In the genomic region with DNA sequence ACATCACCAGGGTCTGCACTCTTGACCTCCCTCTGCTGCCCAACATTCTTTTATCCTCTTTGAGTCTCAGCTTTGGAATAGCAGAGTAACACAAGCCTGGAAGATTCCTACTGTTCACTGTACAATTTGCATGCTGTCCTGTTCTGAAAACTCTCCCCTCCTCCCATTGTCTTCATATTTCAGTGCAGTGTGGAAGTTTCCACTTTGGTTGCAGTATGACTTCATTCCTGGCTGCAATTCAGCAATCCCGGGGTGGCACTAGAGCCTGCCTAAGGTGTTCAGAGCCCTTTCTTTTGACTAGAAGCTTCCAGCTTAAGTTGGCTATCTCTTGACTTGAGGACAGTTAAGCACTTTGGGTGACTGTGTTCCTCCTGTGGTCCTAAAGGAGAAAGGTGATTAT, we compare ENCODE assay signal across 12 mouse cellular contexts. TPM values are rescaled to one million over a fixed set of nuclear protein-coding genes. Genes with fewer than 3 reads are reported as not detected.
A peak's percentile ranks its signal among the peaks of the same experiment; 100 is the strongest.
DNase-seq lines count a peak whose midpoint lies in the region; ATAC-seq lines count a peak whose summit lies in the region.
"Had no signal": no experiment of that assay in that cellular context is flagged by ENCODE, and none has a peak within 500 bp of the region (broad histone marks: within the 10 kb centered on the region; RNA-seq: fewer than 3 reads in every experiment).

No protein-coding gene starts in this region.

- intact Hi-C loops in heart, postnatal 10 days (cut with DNase I), result no loop called here

- H3K4me3 ChIP-seq in midbrain, embryonic 16.5 days (ENCODE audit: low read depth, low read length), result no peak overlapping the region
- H3K4me3 ChIP-seq: intestine, embryonic 15.5 days; midbrain, embryonic 12.5 days had no signal

- H3K36me3 ChIP-seq in midbrain, embryonic 16.5 days (ENCODE audit: control insufficient read depth, insufficient read depth, low read length), result no peaks in the 10 kb centered on the region

- no peak for ATAC-seq in midbrain, embryonic 16.5 days
- ATAC-seq: intestine, embryonic 15.5 days had no signal

- DNase-seq in kidney, postnatal 36 days, result peak; percentile 8 to 34
- DNase-seq in kidney, postnatal 4 days, result no peak
- peak; percentile 79 for DNase-seq in adipocyte (ENCODE audit: low spot score)
- DNase-seq in cerebellum, adult 11 months, result peak; percentile 28
- DNase-seq in heart, postnatal 10 days, result peak; percentile 57
- no peak for DNase-seq in urinary bladder, postnatal 36 days (ENCODE audit: low spot score in 2 of 2)
- DNase-seq: thymus, postnatal 25 days had no signal

- H3K4me1 ChIP-seq in midbrain, embryonic 16.5 days (ENCODE audit: control insufficient read depth, insufficient read depth, low read length), result no peaks in the 10 kb centered on the region
- H3K4me1 ChIP-seq: intestine, embryonic 15.5 days; midbrain, embryonic 12.5 days had no signal

- no peak overlapping the region for H3K4me2 ChIP-seq in midbrain, embryonic 16.5 days (ENCODE audit: low read length)
- H3K4me2 ChIP-seq: intestine, embryonic 15.5 days; midbrain, embryonic 12.5 days had no signal

- WGBS in midbrain, embryonic 16.5 days, result 82% methylated on average over 1 of the region's 1 CpGs

- H3K27ac ChIP-seq in midbrain, embryonic 16.5 days (ENCODE audit: low read length), result no peak overlapping the region
- H3K27ac ChIP-seq: intestine, embryonic 15.5 days; midbrain, embryonic 12.5 days had no signal

- no peaks in the 10 kb centered on the region for H3K27me3 ChIP-seq in midbrain, embryonic 16.5 days (ENCODE audit: control insufficient read depth, insufficient read depth, low read depth, low read length)
- H3K27me3 ChIP-seq: intestine, embryonic 15.5 days; midbrain, embryonic 12.5 days had no signal

- no peaks in the 10 kb centered on the region for H3K9me3 ChIP-seq in midbrain, embryonic 16.5 days (replicated peaks; ENCODE audit: control insufficient read depth, low read length, poor library complexity, severe bottlenecking)
- H3K9me3 ChIP-seq: intestine, embryonic 15.5 days; midbrain, embryonic 12.5 days had no signal

- H3K9ac ChIP-seq in midbrain, embryonic 16.5 days (ENCODE audit: low read depth, low read length), result no peak overlapping the region
- H3K9ac ChIP-seq: intestine, embryonic 15.5 days; midbrain, embryonic 12.5 days had no signal

RNA-seq across cellular contexts. Expression of gene Klrg2, which starts 12.6 kb away (rescaled TPM):
- under 1 TPM; 0.62 to 0.74 TPM for total RNA-seq in heart, postnatal 10 days (2021)
- polyA plus RNA-seq in midbrain, embryonic 16.5 days (2015; fragmentation: Nextera tagmentation; extraction: Ambion mirVana), result not detected in 2 replicates
- total RNA-seq: liver, adult 2 months had no signal
- polyA plus RNA-seq: liver, adult 2 months had no signal

RNA-seq across cellular contexts. Expression of gene Clec2l, which starts 38.4 kb away (rescaled TPM):
- 1 to 10 TPM; 2.8 to 3.3 TPM for total RNA-seq in heart, postnatal 10 days (2021)
- polyA plus RNA-seq in midbrain, embryonic 16.5 days (2015; fragmentation: Nextera tagmentation; extraction: Ambion mirVana), result 15.6 and 22.9 TPM in 2 replicates
- total RNA-seq: liver, adult 2 months; neutrophil, adult 5-6 weeks had no signal
- polyA plus RNA-seq: liver, adult 2 months had no signal

Comparison
In these comparisons a context has a peak if more than half of its experiments do, and no peak if none do; other contexts are left out.
1. DNase-seq: peak in kidney, postnatal 36 days (2 of 2), adipocyte (single experiment), cerebellum, adult 11 months (single experiment) and heart, postnatal 10 days (2 of 2); none in kidney, postnatal 4 days (0 of 2) and urinary bladder, postnatal 36 days (0 of 2).